Mouse (Mus musculus) lung, adult 2 months (tissue): ENCODE measurements around the gene Olfr429. TPM values are rescaled to one million over a fixed set of nuclear protein-coding genes. Genes with fewer than 3 reads are reported as not detected.
"Not testable (repeated sequence)": the region's sequence is repeated elsewhere in the genome, so short reads cannot be mapped to it uniquely, and the experiment has no call there.

ENCODE experiments used
- DNase-seq: peaks from one replicate; pipeline ENCODE4 v3.0.0; 2022
- H3K4me1 ChIP-seq: fragments of 200-500 bp; 2 replicates; pipeline ENCODE4 v1.6.1; 2011; ENCODE audit warnings: low read length; ENCODE audit not compliant: control insufficient read depth, insufficient read depth
- H3K4me3 ChIP-seq: fragments of 200-500 bp; replicated peaks from 2 replicates; pipeline ENCODE3; 2011; ENCODE audit warnings: low read depth, mild to moderate bottlenecking, control low read depth, low read length; ENCODE audit errors: extremely low read depth
- CTCF ChIP-seq: fragments of 200-500 bp; IDR thresholded peaks from 2 replicates; pipeline ENCODE4 v1.5.1; 2011; ENCODE audit warnings: mild to moderate bottlenecking, low read length, control low read depth; ENCODE audit not compliant: insufficient read depth
- POLR2A ChIP-seq: fragments of 200-500 bp; IDR thresholded peaks from 2 replicates; pipeline ENCODE4 v1.6.1; 2011; ENCODE audit warnings: low read depth, mild to moderate bottlenecking, control low read depth, low read length, borderline replicate concordance; ENCODE audit errors: extremely low read depth
- WGBS: fragments of 180-500 bp; shearing (Covaris S2); methylation state at CpG from one replicate; pipeline ENCODE4 v1.1.7; 2018; 5-methylcytosine and 5-hydroxymethylcytosine counted together
- polyA plus RNA-seq: library from polyadenylated mRNA; depleted of rRNA; stranded (reverse); fragments of >200 nt; gene quantifications from 2 replicates; pipeline ENCODE4 v1.2.3, GENCODE M21; 2012; rRNA removed

Gene Olfr429
- polyA plus RNA-seq: not detected in 2 replicates

- H3K4me3 ChIP-seq: no peak within 1 kb of the TSS
- H3K4me1 ChIP-seq: no peaks in the 10 kb centered on the region
- no peak for DNase-seq
- TF ChIP-seq POLR2A: no peak
- no peak for TF ChIP-seq CTCF
- 79% methylated on average over 2 of the region's 2 CpGs for WGBS
Observed at GRCm38 (mm10) chr1:174084031-174084430, at the start of gene Olfr429. Gene Olfr429 (plus strand): TSS chr1:174084331.

DNA sequence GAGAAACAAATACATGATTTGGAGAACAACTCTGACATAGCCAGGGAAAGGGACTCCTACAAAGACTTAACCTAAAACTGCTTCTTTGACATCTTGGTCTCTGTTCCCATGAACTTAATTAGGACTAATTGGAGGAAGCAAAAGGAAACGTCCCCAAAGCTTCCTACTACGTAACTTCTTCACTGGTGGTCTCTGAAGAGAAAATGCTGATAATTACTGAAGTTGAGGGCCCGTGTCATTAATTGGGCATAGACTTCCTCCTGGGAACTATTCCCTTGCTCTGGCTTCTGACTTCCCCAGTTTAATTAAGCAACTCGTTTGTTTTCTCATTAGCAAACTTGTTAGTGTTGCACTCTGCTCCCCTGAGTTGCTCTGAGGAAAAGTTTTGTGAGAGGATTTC, 48.3 kb upstream of the Olfr429 start:
- H3K4me1 ChIP-seq: no peaks in the 10 kb centered on the region; the same call in 1 of the 2 replicates
- TF ChIP-seq POLR2A (no peak), CTCF (no peak)
- no peak for DNase-seq
- no peak overlapping the region for H3K4me3 ChIP-seq
- 70% methylated on average over 4 of the region's 4 CpGs for WGBS

DNA sequence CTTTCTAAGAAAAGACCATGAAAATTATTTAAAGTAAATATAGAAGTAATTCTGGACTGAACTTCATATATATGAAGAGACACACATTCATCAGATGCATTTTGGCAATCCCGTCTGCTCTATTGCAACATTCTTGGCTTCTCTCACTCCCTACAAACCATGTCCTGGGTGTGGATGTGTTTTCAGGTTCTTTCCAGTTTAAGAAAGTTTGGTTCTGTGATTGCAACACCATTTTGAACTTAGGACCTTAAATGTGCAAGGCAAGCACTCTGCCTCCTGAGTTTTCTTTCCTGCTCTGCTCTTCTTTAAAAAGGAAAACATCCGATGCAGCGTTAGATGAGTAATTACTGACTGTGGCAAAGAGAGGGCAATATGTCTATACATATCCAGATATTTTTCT, 45.7 kb upstream of the Olfr429 start:
- TF ChIP-seq CTCF: no peak
- no peak for TF ChIP-seq POLR2A
- DNase-seq: no peak
- H3K4me3 ChIP-seq: no peak overlapping the region
- no peaks in the 10 kb centered on the region; the same call in 1 of the 2 replicates for H3K4me1 ChIP-seq
- WGBS: 75% methylated on average over 3 of the region's 3 CpGs

DNA sequence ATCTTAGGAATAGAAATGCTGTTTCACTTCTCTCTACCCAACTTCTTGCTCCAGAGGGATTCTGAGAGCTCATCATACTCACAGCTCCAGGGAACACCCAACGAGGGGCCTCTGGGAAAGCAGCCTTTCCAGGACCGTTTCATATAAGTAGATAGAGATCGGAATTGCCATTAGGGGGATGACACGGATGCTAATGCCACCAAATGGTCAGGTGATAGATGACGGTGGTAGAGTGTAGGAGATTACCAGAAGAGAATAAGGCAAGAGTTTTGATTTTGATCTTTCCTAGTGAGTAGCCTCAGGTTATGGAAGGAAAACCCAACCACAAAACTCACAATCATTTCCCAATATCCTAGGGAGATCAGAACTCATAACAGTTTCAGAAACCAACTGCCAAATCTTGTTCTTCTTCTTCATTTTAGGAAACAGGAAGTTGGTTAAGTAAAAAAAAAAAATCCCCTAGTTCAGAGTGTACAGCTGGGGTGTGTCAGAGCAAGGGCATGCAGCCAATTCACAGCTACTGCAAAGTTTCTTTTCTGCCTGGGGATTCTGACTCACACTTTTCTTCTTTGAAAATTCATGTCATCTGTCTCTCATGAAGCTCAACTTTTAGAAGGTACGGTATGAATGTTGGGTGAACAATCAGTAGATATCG, 43.5 kb upstream of the Olfr429 start, which contains the start of gene Olfr433:
TSS of gene Olfr433 (plus strand) at position 183 of the 655 bp plus-strand sequence.
- peak; percentile 24 for DNase-seq

DNA sequence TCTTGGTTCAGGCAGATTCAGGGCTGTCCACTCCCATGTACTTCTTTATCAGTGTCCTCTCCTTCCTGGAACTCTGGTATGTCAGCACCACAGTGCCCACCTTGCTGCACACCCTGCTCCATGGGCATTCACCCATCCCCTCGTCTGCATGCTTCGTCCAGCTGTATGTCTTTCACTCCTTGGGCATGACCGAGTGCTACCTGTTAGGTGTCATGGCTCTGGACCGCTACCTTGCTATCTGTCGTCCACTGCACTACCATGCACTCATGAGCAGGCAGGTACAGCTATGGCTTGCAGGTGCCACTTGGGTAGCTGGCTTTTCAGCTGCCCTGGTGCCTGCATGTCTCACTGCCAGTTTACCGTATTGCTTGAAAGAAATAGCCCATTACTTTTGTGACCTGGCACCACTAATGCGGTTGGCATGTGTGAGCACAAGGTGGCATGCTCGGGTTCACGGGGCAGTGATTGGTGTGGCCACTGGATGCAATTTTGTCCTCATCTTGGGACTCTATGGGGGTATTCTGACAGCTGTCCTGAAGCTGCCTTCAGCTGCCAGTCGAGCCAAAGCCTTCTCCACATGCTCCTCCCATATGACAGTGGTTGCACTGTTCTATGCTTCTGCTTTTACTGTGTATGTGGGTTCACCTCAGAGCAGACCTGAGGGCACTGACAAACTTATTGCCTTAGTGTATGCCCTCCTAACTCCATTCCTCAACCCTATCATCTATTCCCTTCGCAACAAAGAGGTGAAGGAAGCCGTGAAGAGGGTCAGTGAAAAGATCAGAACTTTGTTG, 41.8 kb upstream of the Olfr429 start:
- H3K4me1 ChIP-seq, DNase-seq, H3K4me3 ChIP-seq: not testable (repeated sequence)
- 80% methylated on average over 12 of the region's 12 CpGs for WGBS

More for the DNA sequence above, 43.5 kb upstream of the Olfr429 start, which contains the start of gene Olfr433:
- H3K4me1 ChIP-seq: no peaks in the 10 kb centered on the region; the same call in 1 of the 2 replicates
- 58% methylated on average over 7 of the region's 7 CpGs for WGBS
- H3K4me3 ChIP-seq: no peak within 1 kb of the TSS
- no peak for TF ChIP-seq POLR2A
- no peak for TF ChIP-seq CTCF

DNA sequence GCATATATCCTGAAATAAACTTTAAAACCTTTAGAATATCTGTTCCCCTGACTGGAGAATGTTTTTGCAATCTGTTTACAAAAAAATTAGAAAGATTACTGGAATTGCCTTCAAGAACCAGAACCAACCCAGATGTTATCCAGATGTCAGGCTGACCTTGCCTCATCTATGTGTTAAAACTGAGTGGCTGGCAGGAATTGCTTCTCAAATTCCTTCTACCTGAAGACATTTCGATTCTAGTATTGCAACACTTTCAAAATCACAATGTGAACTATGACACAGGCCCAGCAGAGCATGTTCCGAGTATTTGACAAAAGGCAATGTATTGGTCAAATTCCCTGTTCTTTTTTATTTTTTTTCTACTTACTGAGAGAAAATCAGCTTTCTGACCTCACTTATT, 39.7 kb upstream of the Olfr429 start:
- Histone ChIP-seq H3K4me1 (no peaks in the 10 kb centered on the region; the same call in 1 of the 2 replicates), H3K4me3 (no peak overlapping the region)
- WGBS: 51% methylated on average over 2 of the region's 2 CpGs
- TF ChIP-seq CTCF (no peak), POLR2A (no peak)
- DNase-seq: no peak

DNA sequence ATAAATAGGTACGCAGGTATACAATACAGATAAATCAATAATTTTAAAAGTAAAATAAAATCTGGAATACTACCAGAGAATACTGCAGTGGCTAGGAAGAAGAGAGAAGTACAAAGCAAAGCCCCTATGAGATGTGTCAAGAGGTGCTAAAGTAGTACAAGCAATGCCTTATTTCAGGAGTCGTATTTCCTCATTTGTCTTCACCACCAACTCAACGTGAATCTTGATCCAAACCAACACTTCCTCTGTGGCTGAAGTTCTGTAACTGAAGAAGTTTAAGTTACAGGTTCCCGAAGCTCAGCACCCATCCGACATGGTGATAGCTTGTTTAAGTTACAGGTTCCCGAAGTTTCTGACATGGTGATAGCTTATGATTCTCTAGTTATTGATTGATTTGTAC, 35.9 kb upstream of the Olfr429 start:
- H3K4me3 ChIP-seq: not testable (repeated sequence)
- WGBS: 68% methylated on average over 6 of the region's 6 CpGs

DNA sequence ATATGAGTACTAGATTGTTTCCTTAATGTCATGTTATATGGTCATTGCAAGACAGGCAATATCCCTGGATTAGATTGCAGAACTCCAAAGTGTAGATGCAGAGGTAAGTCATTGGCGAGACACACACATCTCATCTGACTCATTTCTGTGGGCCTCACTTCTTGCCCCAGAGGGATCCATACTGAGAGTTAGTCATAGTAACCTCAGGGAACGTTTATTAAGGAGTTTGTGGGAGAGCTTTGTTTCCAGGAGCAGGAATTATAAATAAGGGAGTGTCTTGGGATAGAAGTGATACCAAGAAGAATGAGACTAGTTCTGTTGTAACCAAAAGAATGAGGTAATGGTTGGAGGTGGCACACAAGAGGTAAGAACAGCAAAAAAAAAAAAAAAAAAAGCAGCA, 35.2 kb upstream of the Olfr429 start, which contains the start of gene Olfr432:
TSS of gene Olfr432 (plus strand) at position 313 of the 400 bp plus-strand sequence.
- H3K4me3 ChIP-seq: no peak within 1 kb of the TSS
- TF ChIP-seq POLR2A (no peak), CTCF (no peak)
- H3K4me1 ChIP-seq: no peaks in the 10 kb centered on the region
- no peak for DNase-seq
- 57% methylated on average over 2 of the region's 2 CpGs for WGBS

More for the DNA sequence above, 35.9 kb upstream of the Olfr429 start:
- H3K4me1 ChIP-seq, DNase-seq: not testable (repeated sequence)

- 56% methylated on average over 4 of the region's 4 CpGs for WGBS
- H3K4me1 ChIP-seq, DNase-seq, H3K4me3 ChIP-seq: not testable (repeated sequence)
Observed at GRCm38 (mm10) chr1:174049357-174049756, 34.8 kb upstream of the Olfr429 start.

GRCm38 (mm10) chr1:174050532-174050931, 33.6 kb upstream of the Olfr429 start:
- TF ChIP-seq POLR2A: no peak
- TF ChIP-seq CTCF: no peak

More at GRCm38 (mm10) chr1:174050532-174050931, 33.6 kb upstream of the Olfr429 start:
- Histone ChIP-seq H3K4me3 (no peak overlapping the region), H3K4me1 (no peaks in the 10 kb centered on the region)
- WGBS: 86% methylated on average over 4 of the region's 4 CpGs
- no peak for DNase-seq
